9 mouse cellular contexts compared by ENCODE assay signal in the genomic region with DNA sequence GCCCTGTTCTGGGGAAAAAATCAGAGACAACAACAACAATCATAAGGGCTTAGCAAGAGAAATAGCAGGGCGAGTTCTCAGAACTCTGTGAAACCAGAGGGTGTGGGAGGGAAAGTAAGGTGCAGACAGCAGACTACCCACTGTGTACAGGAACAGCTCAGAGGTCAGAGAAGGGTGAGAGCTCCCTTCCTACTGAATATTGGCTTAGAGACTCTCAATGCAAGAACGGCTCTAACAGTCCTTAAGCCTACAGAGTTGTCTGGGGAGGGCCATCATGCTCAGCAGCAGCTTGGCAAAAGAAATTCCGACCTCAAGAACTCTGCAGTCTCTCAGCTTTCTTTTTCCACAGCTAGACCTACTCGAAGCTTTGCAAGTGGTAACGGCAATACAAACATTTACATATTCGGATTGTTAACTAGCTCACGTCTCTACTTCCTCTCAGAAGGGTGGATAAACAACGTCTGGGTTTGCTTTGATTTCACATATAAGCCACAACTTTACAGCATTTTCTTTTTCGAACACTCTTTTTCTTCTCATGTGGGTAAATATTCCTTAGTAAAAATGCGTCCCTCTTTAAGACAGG. TPM values are rescaled to one million over a fixed set of nuclear protein-coding genes. Genes with fewer than 3 reads are reported as not detected.
A peak's percentile ranks its signal among the peaks of the same experiment; 100 is the strongest.
DNase-seq lines count a peak whose midpoint lies in the region; ATAC-seq and TF ChIP-seq lines count a peak whose summit lies in the region.
"Had no signal": no experiment of that assay in that cellular context is flagged by ENCODE, and none has a peak within 500 bp of the region (broad histone marks: within the 10 kb centered on the region; RNA-seq: fewer than 3 reads in every experiment).

No protein-coding gene starts in this region.

- H3K27ac ChIP-seq in liver, adult 2 months (replicated peaks; ENCODE audit: insufficient read depth, low read depth, low read length): peak overlapping the region; percentile 45; the same call in 1 of the 2 replicates
- H3K27ac ChIP-seq in liver, embryonic 12.5 days: no peak overlapping the region

- no peak for TF ChIP-seq CTCF in liver, adult 2 months (IDR thresholded peaks at IDR 0.05; ENCODE audit: low read depth, low read length)

- intact Hi-C loops in left cerebral cortex, postnatal 14 days (cut with DNase I): no loop called here

- H3K4me1 ChIP-seq in liver, adult 2 months (ENCODE audit: control insufficient read depth, insufficient read depth, low read length): peaks cover 20% of the 10 kb centered on the region
- peaks cover 3% of the 10 kb centered on the region; the same call in 1 of the 2 replicates for H3K4me1 ChIP-seq in liver, embryonic 12.5 days
- peaks cover 81% of the 10 kb centered on the region for H3K4me1 ChIP-seq in megakaryocyte, embryonic 14.5 days

- H3K79me2 ChIP-seq in liver, adult 2 months (ENCODE audit: control insufficient read depth, insufficient read depth, low read length): 0 out of 2 replicates have a peak, but pooled peaks cover 4% of the 10 kb centered on the region

- H3K9ac ChIP-seq in liver, adult 2 months (ENCODE audit: low read depth, low read length): no peak overlapping the region
- no peak overlapping the region for H3K9ac ChIP-seq in liver, embryonic 12.5 days

- WGBS in liver, adult 2 months: 17% methylated on average over 10 of the region's 10 CpGs
- 32% methylated on average over 10 of the region's 10 CpGs for WGBS in liver, embryonic 12.5 days (ENCODE audit: insufficient replicate concordance)

- TF ChIP-seq POLR2A in liver, adult 2 months (IDR thresholded peaks at IDR 0.05; ENCODE audit: extremely low read depth, insufficient read depth, low read length): no peak

- no peaks in the 10 kb centered on the region for H3K27me3 ChIP-seq in liver, adult 2 months (ENCODE audit: control insufficient read depth, insufficient read depth, low read length)
- H3K27me3 ChIP-seq in liver, embryonic 12.5 days (replicated peaks): peaks cover 49% of the 10 kb centered on the region
- no peaks in the 10 kb centered on the region for H3K27me3 ChIP-seq in megakaryocyte, embryonic 14.5 days (replicated peaks)

- no peak overlapping the region for H3K4me3 ChIP-seq in liver, adult 2 months (ENCODE audit: insufficient read depth, low read depth, low read length)
- H3K4me3 ChIP-seq in liver, embryonic 12.5 days: no peak overlapping the region
- H3K4me3 ChIP-seq in megakaryocyte, embryonic 14.5 days (replicated peaks): peak overlapping the region; percentile 97

- no peaks in the 10 kb centered on the region for H3K9me3 ChIP-seq in liver, embryonic 12.5 days (replicated peaks)
- H3K9me3 ChIP-seq in megakaryocyte, embryonic 14.5 days: no peaks in the 10 kb centered on the region

- ATAC-seq in activated CD4-positive, CD25-positive, alpha-beta regulatory T cell, adult 4 months: peak; percentile 53
- ATAC-seq in liver, embryonic 12.5 days: no peak
- no peak for ATAC-seq in frontal cortex, adult (ENCODE audit: low TSS enrichment)

- H3K4me2 ChIP-seq in liver, embryonic 12.5 days: 0 out of 2 replicates have a peak overlapping the region, but pooled peaks have one; percentile 79

- no peaks in the 10 kb centered on the region for H3K36me3 ChIP-seq in liver, adult 2 months (ENCODE audit: control insufficient read depth, insufficient read depth, low read length)
- H3K36me3 ChIP-seq in liver, embryonic 12.5 days: no peaks in the 10 kb centered on the region
- H3K36me3 ChIP-seq in megakaryocyte, embryonic 14.5 days (replicated peaks; ENCODE audit: low read length): peaks cover 45% of the 10 kb centered on the region

- DNase-seq in liver, adult 2 months (ENCODE audit: extremely low read depth, low read depth, low spot score): peak; percentile 32
- DNase-seq in liver: no peak
- DNase-seq in B cell, adult 2 months: no peak
- DNase-seq in left cerebral cortex, postnatal 14 days (ENCODE audit: low spot score in 2 of 2): no peak
- DNase-seq: kidney, postnatal 10 days had no signal

RNA-seq across cellular contexts. Expression of gene Nt5e, which starts 2.3 kb away (rescaled TPM):
- total RNA-seq in liver, adult 2 months (2014; rRNA removed): 41.8 and 42.0 TPM in 2 replicates
- polyA plus RNA-seq in liver, adult 2 months (2012; rRNA removed): 24.1 and 25.1 TPM in 2 replicates
- 100 to 1,000 TPM; 168 to 186 TPM for polyA plus RNA-seq in activated CD4-positive, CD25-positive, alpha-beta regulatory T cell, adult 4 months (2017; shearing (Covaris generic))
- 6.3 and 6.7 TPM in 2 replicates for polyA plus RNA-seq in liver, embryonic 12.5 days (2016; fragmentation: Nextera tagmentation; extraction: Ambion mirVana)
- polyA plus RNA-seq in megakaryocyte, embryonic 14.5 days (2012; ENCODE audit: insufficient read depth, low replicate concordance): 11.9 and 45.6 TPM in 2 replicates
- 1 to 10 TPM; 3.2 to 6.5 TPM for total RNA-seq in left cerebral cortex, postnatal 14 days (2021)
